Mouse (Mus musculus): ENCODE data around the gene Gm5460. TPM values are rescaled to one million over a fixed set of nuclear protein-coding genes. Genes with fewer than 3 reads are reported as not detected.

Gm5460 gene
- not detected in 2 replicates for polyA plus RNA-seq (2021; fragmentation: Nextera tagmentation)
- long read RNA-seq, experiment 1, result 0 reads
- long read RNA-seq, experiment 2, result 0 reads

GRCm38 (mm10) chr14:34016381-34016780 is at the start of gene Gm5460:
Gm5460 (plus strand) TSS chr14:34016758.

GRCm38 (mm10) chr14:33978604-33979059 is 37.9 kb upstream of the Gm5460 start, which contains the start of gene Zfp488:
Zfp488 (minus strand) TSS chr14:33978764.

GRCm38 (mm10) chr14:34015063-34015462 is 1.5 kb upstream of the Gm5460 start, which contains the start of gene Gm30083:
Gm30083 (minus strand) TSS chr14:34015182.

GRCm38 (mm10) chr14:34052516-34052915 is 36.0 kb downstream of the Gm5460 start, which contains the start of gene Antxrl:
Antxrl (plus strand) TSS chr14:34052707.

GRCm38 (mm10) chr14:34085731-34086130 is 69.2 kb downstream of the Gm5460 start, which contains the start of gene Anxa8:
Anxa8 (plus strand) TSS chr14:34085981.

Other genes starting within 250 kb of the Gm5460 start
- gene Gdf10, start 93.2 kb upstream of the Gm5460 start, polyA plus RNA-seq (2021; fragmentation: Nextera tagmentation), result 1.6 and 1.8 TPM in 2 replicates
- gene Gdf2, start 75.7 kb upstream of the Gm5460 start, polyA plus RNA-seq (2021; fragmentation: Nextera tagmentation), result not detected in 2 replicates
- gene Rbp3, start 62.8 kb upstream of the Gm5460 start, polyA plus RNA-seq (2021; fragmentation: Nextera tagmentation), result not detected in 2 replicates
- gene Zfp488, start 38.0 kb upstream of the Gm5460 start, polyA plus RNA-seq (2021; fragmentation: Nextera tagmentation), result 0.80 and 1.7 TPM in 2 replicates
- gene Gm30083, start 1.6 kb upstream of the Gm5460 start, polyA plus RNA-seq (2021; fragmentation: Nextera tagmentation), result not detected in 2 replicates
- gene Antxrl, start 35.9 kb downstream of the Gm5460 start, polyA plus RNA-seq (2021; fragmentation: Nextera tagmentation), result not detected in 2 replicates
- gene Anxa8, start 69.2 kb downstream of the Gm5460 start, polyA plus RNA-seq (2021; fragmentation: Nextera tagmentation), result 0.45 and 0.92 TPM in 2 replicates
- not detected in 2 replicates for gene A630023A22Rik, start 86.0 kb downstream of the Gm5460 start, polyA plus RNA-seq (2021; fragmentation: Nextera tagmentation)
- gene Npy4r, start 135.7 kb downstream of the Gm5460 start, polyA plus RNA-seq (2021; fragmentation: Nextera tagmentation), result not detected in 2 replicates
- 0.16 and 0.66 TPM in 2 replicates for gene Gprin2, start 184.9 kb downstream of the Gm5460 start, polyA plus RNA-seq (2021; fragmentation: Nextera tagmentation)
- gene Syt15, start 202.8 kb downstream of the Gm5460 start, polyA plus RNA-seq (2021; fragmentation: Nextera tagmentation), result 0.21 and 0.29 TPM in 2 replicates

Data from left cerebral cortex, adult 6 months (tissue).